Mouse (Mus musculus) gastrocnemius, adult 2 months (tissue): ENCODE measurements around the gene Triobp. TPM values are rescaled to one million over a fixed set of nuclear protein-coding genes. Genes with fewer than 3 reads are reported as not detected.
"Not testable (repeated sequence)": the region's sequence is repeated elsewhere in the genome, so short reads cannot be mapped to it uniquely, and the experiment has no call there.

Source experiments
- DNase-seq: peaks from one replicate; pipeline ENCODE4 v3.0.0; 2022
- H3K27ac ChIP-seq: fragments of 200-600 bp; 2 replicates; pipeline ENCODE4 v1.8.1; 2022; ENCODE audit warnings: mild to moderate bottlenecking
- H3K4me3 ChIP-seq: fragments of 200-600 bp; 2 replicates; pipeline ENCODE4 v1.8.1; 2022; ENCODE audit warnings: mild to moderate bottlenecking, moderate library complexity
- CTCF ChIP-seq: fragments of 200-600 bp; IDR thresholded peaks from 2 replicates; pipeline ENCODE4 v1.8.1; 2022; ENCODE audit warnings: antibody characterized with exemption, mild to moderate bottlenecking, moderate library complexity
- intact Hi-C: fragments of 180-260 bp; cut with DNase I; formaldehyde crosslinking; loops from one replicate; pipeline ENCODE4 v1.15.1; 2025
- total RNA-seq, 2 experiments: library from RNA; stranded (reverse); gene quantifications; 2 replicates each; pipeline ENCODE4 v1.2.3; 2021

Gene Triobp
- total RNA-seq, 2 experiments from 2014 or later, result 33.2 to 36.6 TPM

DNA sequence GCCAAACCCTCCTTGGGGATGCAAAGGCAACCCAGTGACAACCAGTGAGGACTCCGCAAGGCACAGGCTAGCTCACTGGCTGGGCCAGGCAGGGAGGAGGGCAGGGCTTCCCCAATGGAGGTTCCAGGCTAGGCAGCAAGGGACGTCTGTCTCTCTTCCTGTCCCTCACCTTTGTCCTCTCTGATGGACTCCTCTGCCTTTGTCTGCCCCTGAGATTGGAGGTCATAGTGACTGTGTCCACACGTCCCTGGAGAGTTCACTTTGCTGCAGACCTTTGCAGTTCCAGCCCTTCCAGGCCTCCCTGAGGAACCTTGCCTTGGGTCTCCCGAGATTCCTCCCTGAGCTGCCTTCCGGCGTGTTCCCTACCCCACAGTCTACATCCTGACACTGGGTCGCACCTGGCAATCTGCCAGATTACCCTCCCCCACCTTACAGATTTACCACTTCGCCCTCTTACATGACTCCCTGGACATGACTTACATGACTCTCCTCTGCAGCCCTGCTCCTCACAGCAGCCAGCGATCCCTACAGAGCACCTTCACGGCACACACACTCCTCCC lies 75.2 kb downstream of the Triobp start:
- H3K27ac ChIP-seq, result no peak overlapping the region
- intact Hi-C loops, result no loop called here
- no peak for DNase-seq
- no peak overlapping the region for H3K4me3 ChIP-seq
- TF ChIP-seq CTCF, result no peak

DNA sequence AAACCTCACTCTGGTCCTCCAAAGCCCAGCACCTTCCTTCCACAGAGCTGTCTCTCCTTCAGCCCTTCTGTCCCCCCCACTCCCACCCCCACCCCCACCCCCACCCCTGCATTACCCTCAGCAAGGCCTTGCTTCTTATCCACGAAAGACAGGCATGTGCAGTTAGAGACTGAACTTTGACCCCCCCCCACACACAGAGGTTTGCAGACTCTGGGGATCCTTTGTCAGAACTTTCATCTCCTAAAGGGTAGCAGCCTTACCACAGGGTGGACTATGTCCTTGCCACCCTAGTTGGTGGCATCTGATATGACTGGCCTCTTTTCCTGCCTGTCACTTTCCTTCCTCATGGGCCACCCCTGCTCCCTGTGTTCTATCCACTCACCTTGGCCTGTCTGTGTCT lies 75.8 kb downstream of the Triobp start:
- no peak for DNase-seq
- intact Hi-C loops, result no loop called here
- Histone ChIP-seq H3K4me3 (no peak overlapping the region), H3K27ac (no peak overlapping the region)
- no peak for TF ChIP-seq CTCF

DNA sequence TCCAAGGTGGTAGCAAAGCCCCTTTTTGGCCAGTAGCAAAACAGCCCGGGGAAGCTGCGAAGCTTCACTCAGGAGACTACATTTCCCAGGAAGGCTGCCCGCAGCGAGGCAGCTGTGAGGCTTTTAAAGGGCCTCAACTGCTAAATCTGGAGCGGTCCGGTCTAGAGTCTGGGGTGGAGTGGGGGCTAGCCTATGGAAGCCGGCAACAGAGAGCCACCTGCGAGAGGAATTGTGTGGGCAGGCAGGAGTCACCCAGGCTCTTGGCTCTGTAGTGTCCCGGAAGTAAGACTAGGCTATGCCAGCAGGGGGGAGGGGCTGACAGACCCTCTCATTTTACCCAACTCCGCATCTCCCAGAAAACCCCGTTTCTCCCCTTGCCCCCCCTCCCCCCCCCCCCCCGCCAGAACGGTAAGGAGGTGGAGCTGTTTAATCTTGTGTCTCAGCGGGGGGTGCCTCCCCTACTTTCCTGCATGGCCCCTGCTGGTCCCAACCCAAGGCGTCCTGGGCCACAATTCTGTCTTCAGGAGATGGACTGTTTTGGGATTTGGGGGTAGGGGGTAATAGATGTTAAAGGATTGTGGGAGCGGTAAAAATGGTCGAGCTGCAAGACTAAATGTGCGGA lies 78.3 kb downstream of the Triobp start:
- intact Hi-C loops, result loop anchor here (2.0 kb wide), 1 partner anchor 39 kb away; no protein-coding TSS in a partner anchor

DNA sequence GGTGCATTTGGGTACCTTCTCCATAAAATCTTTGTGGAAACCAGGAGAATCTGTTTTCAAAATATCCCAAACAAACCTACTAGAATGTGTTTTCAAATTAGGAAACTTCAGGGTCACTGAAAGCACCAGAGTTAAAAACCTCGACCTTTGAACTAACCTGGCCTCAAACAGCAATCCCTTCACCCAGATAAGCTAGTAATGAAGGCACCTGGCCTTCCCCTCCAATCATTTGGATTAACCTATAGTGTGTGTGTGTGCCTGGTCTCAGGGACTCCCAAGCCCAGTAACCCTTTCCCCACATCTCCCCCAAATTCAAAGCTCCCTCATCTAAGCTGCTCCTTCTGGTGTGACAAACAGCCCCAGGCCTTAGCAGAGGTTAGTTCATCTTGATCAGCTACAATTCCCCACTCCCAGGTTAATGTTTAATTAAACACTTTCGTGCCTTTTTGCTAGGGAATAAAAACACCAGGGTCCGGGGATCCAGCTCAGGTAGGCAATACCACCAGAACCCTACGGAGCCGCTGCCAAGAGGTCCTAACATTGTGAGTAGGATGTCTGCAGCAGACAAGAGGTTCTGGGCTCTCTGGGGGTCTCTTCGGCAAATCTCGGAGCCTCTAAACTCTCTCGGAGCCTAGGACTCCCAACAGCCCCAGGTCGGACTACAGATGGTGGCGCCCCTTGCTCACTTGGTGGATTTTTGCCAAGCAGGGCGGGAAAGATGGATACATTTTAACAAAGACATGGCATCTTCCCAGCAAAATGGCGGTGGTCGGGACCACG lies 79.2 kb downstream of the Triobp start:
- H3K4me3 ChIP-seq, result peak overlapping the region; percentile 94
- intact Hi-C loops, result no loop called here
- peak overlapping the region; percentile 99 for H3K27ac ChIP-seq
- no peak for DNase-seq
- TF ChIP-seq CTCF, result no peak

More for the DNA sequence above, 78.3 kb downstream of the Triobp start:
- no peak for TF ChIP-seq CTCF
- Histone ChIP-seq H3K27ac (peak overlapping the region; percentile 81), H3K4me3 (peak overlapping the region; percentile 65)
- DNase-seq, result peak; percentile 57

DNA sequence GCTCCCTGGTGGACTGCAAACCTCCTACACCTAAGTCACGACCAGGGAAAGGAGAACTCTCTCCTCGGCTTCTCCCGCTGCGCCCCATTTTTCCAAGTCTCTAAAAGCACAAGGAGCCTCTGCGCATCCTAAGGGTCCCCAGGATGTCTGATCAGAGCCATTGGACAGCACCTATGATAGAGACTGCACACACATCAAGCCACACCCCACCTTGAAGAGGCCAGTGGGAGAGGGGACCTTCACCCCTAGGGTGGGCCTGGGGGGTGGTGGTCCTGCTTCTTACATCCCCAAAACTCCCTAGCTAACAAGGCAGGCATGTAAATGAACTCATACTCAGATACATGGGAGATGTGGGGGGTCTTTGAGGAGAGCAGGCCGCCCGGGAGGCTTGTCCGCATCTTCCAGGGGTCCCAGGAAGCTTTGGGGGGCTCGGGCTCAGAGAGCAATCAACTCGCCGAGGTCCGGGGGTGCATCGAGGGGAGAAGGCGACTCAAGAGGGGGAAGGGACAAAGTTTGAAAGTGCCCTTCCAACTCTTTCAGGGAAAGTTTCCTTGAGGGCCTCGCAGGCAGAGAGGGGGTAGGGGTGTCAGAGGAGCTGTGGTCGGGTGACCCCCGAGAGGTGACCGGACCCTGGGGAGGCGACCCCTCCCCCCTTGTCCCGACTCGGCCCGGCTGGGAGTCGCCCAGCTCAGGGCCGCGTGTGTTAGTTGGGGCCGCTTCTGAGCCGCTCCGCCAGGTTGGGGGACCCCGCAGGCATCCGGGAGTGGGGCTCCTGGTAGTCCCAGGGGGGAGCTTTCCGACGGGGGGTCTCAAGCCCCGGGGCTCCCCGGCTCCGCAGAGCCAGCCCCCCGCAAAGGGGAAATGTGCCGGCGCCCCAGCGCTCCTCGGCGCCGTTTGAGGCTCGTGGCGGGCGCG lies 80.0 kb downstream of the Triobp start:
- intact Hi-C loops, result no loop called here
- Histone ChIP-seq H3K27ac (peak overlapping the region; percentile 99), H3K4me3 (peak overlapping the region; percentile 94)
- no peak for TF ChIP-seq CTCF
- DNase-seq, result peak; percentile 64

DNA sequence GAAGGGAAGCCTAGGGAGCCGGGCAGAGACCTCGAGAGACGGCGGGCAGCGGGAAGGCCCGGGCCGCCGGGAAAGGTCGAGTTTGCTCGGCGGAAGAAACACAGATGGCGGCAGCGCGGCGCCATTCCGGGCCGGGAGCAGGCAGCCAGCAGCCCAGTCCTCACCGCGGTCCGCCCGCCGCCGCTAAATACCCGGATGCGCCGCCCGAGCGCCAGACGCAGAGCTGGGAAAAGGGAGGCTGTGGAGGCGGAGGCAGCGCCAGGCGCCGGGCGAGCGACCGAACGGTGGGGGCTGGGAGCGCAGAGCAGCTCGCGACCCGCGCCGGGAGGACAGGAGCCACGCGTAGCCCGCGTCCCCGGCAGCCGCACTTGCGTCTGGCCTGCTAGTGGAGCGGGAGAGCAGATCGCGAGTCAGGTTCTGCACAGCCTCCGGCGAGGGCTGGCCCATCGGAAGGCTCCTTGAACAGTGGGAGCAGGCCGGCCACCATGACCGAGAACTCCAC lies 80.8 kb downstream of the Triobp start, which contains the start of gene H1f0:
Gene H1f0, plus strand, starts transcription at position 214 of the 502 bp plus-strand sequence.
- intact Hi-C loops, result no loop called here
- Histone ChIP-seq H3K27ac (peak within 1 kb of the TSS; percentile 99), H3K4me3 (peak within 1 kb of the TSS; percentile 94)
- TF ChIP-seq CTCF, result no peak
- DNase-seq, result peak; percentile 98

DNA sequence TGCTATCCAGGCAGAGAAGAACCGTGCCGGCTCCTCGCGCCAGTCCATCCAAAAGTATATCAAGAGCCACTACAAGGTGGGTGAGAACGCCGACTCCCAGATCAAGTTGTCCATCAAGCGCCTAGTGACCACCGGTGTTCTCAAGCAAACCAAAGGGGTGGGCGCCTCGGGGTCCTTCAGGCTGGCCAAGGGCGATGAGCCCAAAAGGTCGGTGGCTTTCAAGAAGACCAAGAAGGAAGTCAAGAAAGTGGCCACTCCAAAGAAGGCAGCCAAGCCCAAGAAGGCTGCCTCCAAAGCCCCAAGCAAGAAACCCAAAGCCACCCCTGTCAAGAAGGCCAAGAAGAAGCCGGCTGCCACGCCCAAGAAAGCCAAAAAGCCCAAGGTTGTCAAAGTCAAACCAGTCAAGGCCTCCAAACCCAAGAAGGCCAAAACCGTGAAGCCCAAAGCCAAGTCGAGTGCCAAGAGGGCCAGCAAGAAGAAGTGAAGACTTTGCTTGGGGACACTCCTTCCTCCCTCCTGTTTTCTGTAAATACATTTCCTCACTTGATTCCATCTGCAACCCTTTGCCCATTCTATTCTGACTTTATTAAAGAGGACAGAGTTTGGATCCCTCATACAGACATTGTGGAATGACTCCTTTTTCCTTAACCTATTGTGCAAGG lies 81.4 kb downstream of the Triobp start:
- peak overlapping the region; percentile 94 for H3K4me3 ChIP-seq
- intact Hi-C loops, result no loop called here
- TF ChIP-seq CTCF, result no peak
- H3K27ac ChIP-seq, result peak overlapping the region; percentile 99
- no peak for DNase-seq

DNA sequence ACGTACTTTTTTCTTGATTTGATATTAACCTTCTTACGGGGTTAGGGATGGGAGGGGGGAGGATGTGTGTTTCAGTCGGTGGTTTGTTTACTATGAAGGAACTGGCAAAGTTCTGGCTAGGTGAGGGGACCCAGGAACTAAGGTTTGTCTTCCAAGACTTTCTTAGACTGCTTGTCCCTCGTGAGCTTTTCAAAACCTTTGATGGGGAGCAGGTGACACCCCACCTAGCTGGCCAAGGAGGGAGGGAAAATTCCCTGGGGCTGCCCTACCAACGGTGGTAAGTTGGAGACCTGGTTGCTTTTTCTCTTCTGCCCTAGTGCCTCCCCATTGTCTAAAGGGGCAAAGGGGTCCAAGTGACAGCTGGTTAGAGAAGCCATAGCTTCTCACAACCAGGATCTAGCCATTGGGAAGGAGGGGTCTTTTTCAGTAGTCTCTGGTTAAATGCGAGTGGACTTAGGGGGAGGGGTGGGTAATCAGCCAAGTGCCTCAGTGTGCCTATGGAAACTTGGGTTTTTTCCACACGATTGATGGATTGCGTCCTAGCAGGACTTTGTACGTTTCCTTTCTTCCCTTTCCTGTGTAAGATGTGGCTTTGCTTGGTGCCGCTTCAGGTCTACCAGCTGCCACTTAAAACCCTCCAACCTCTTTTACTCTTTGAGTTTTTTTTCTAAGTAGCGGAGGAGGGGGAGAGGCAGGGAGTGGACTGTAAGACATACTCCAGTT lies 82.2 kb downstream of the Triobp start:
- TF ChIP-seq CTCF, result no peak
- no peak for DNase-seq
- intact Hi-C loops, result no loop called here
- H3K4me3 ChIP-seq, result peak overlapping the region; percentile 94
- peak overlapping the region; percentile 99 for H3K27ac ChIP-seq

DNA sequence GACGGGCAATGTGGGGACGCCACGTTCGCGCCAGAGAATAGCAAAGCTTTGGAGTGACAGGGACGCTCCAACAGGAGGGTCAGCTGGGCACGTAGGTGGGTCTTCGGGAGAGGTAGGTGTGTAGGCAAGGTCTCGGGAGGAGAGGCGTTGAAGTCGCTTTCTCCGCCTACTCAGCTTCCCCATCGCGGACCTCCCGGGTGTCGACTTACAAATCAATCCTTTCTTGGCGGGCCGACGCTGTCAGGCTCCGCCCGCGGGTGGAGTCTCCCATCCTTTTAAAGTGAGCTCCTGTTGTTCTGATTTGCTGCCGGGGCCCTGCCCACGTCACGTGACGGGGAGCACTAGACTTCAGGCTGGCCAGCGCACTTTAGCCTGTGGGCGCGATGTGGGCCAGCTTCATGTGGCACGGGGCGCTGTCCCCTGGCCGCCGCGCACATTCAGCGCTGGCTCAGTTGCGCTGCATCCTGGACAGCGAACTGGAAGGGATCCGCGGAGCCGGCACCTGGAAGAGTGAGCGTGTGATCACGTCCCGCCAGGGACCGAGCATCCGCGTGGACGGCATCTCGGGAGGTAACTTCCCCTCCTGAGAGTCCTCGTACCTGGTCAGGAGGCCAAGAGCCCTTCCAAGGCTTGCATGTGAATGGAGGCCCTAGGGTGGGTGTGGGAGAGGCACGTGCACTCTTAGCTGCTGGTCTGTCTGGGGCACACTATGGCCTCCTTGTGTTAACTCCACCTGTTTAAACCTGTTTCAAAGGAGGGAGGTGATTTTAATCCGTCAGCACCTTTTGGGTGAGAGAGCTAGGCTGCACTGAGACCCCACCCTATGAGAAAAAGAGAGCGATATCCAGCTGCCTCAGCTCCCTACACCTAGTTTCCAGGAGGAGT lies 83.3 kb downstream of the Triobp start:
- H3K27ac ChIP-seq, result peak overlapping the region; percentile 99

DNA sequence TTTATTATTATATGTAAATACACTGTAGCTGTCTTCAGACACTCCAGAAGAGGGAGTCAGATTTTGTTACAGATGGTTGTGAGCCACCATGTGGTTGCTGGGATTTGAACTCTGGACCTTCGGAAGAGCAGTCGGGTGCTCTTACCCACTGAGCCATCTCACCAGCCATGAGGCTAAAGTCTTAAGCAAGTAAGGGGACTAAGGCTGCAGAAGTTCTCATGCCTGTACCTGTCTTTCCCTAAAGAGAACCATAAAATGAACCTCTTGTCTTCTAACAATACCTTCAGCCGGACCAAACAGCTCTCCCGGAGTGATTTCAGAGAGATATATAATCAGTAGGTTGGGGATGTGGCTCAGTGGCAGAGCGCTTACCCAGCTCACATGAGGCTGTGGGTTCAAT lies 84.4 kb downstream of the Triobp start:
- H3K27ac ChIP-seq, intact Hi-C loops, H3K4me3 ChIP-seq, DNase-seq: not testable (repeated sequence)

More for the DNA sequence above, 83.3 kb downstream of the Triobp start:
- TF ChIP-seq CTCF, result no peak
- peak; percentile 96 for DNase-seq
- H3K4me3 ChIP-seq, result peak overlapping the region; percentile 94
- intact Hi-C loops, result no loop called here
